Mouse (Mus musculus) limb, embryonic 11.5 days (tissue): ENCODE measurements around the gene Prickle1. TPM values are rescaled to one million over a fixed set of nuclear protein-coding genes. Genes with fewer than 3 reads are reported as not detected.

ENCODE experiments used
- ATAC-seq: fragments of 200-750 bp; cut with Nextera tagmentation; 2 replicates; pipeline ENCODE4 v1.8.0; 2017; ENCODE audit warnings: low read depth; ENCODE audit not compliant: insufficient number of reproducible peaks, low FRiP score, low TSS enrichment
- DNase-seq: peaks from one replicate; pipeline ENCODE4 v3.0.0-alpha.2; 2015; ENCODE audit warnings: low spot score
- H3K27ac ChIP-seq: fragments of 300-500 bp; sonication (generic); replicated peaks from 2 replicates; pipeline ENCODE4 v1.5.1; 2014; ENCODE audit warnings: low read depth, mild to moderate bottlenecking, low read length
- H3K27me3 ChIP-seq: fragments of 300-500 bp; sonication (generic); 2 replicates; pipeline ENCODE4 v1.6.1; 2014; ENCODE audit warnings: mild to moderate bottlenecking, low read length, mixed read lengths; ENCODE audit not compliant: control insufficient read depth, insufficient read depth
- H3K36me3 ChIP-seq: fragments of 300-500 bp; sonication (generic); 2 replicates; pipeline ENCODE4 v1.6.1; 2014; ENCODE audit warnings: mild to moderate bottlenecking, low read length, moderate library complexity, mixed read lengths; ENCODE audit not compliant: control insufficient read depth, insufficient read depth
- H3K4me1 ChIP-seq: fragments of 300-500 bp; sonication (generic); 2 replicates; pipeline ENCODE4 v1.6.1; 2014; ENCODE audit warnings: low read length, mixed read lengths; ENCODE audit not compliant: control insufficient read depth, insufficient read depth
- H3K4me2 ChIP-seq: fragments of 300-500 bp; sonication (generic); 2 replicates; pipeline ENCODE4 v1.6.1; 2014; ENCODE audit warnings: low read depth, mild to moderate bottlenecking, moderate library complexity; ENCODE audit not compliant: severe bottlenecking
- H3K4me3 ChIP-seq: fragments of 300-500 bp; sonication (generic); 2 replicates; pipeline ENCODE4 v1.5.1; 2014; ENCODE audit warnings: low read depth, low read length
- H3K9ac ChIP-seq: fragments of 300-500 bp; sonication (generic); 2 replicates; pipeline ENCODE4 v1.6.1; 2014; ENCODE audit warnings: mild to moderate bottlenecking, low read length
- H3K9me3 ChIP-seq: fragments of 300-500 bp; sonication (generic); 2 replicates; pipeline ENCODE4 v1.6.1; 2016; ENCODE audit warnings: low read length; ENCODE audit not compliant: control insufficient read depth
- WGBS: fragments of 180-500 bp; shearing (Covaris S2); extraction: QIAGEN DNeasy Blood & Tissue Kit; methylation state at CpG from one replicate; pipeline ENCODE4 v1.1.7; 2014; 5-methylcytosine and 5-hydroxymethylcytosine counted together
- polyA plus RNA-seq: library from polyadenylated mRNA; unstranded; fragments of >200 nt; fragmentation: Nextera tagmentation; extraction: Ambion mirVana; gene quantifications from 2 replicates; pipeline ENCODE4 v1.2.1, GENCODE M21; 2014

Gene Prickle1
- polyA plus RNA-seq, 1 experiment from 2014 or later = 30.0 TPM

GRCm38 (mm10) chr15:93502703-93503102 is 93.0 kb downstream of the Prickle1 start:
- Histone ChIP-seq H3K9me3 (no peaks in the 10 kb centered on the region), H3K27me3 (no peaks in the 10 kb centered on the region), H3K9ac (no peak overlapping the region), H3K4me1 (no peaks in the 10 kb centered on the region), H3K4me3 (no peak overlapping the region), H3K27ac (no peak overlapping the region), H3K4me2 (no peak overlapping the region), H3K36me3 (peaks cover 24% of the 10 kb centered on the region)
- DNase-seq (no peak), ATAC-seq (no peak)
- WGBS = 91% methylated on average over 9 of the region's 9 CpGs

DNA sequence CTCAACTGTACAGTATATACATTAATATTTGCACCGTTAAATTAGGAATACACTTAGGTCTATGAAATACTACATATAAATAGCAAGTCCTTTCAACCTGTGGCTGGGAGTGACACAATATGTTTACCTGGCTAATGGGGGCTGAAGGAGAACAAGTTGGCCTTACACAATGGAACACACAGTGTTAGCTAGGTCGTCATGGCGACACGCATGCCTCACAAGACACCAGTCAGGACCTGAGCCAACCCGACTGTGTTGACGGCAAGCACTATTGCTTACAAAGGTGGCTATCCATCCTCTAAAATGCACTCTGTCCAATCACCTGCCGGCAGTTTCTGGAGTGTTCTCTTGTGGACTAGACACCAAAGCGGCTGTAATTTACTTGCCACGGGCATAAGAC is 95.8 kb downstream of the Prickle1 start:
- WGBS = 89% methylated on average over 9 of the region's 9 CpGs
- Histone ChIP-seq H3K27me3 (no peaks in the 10 kb centered on the region), H3K4me2 (no peak overlapping the region), H3K9me3 (no peaks in the 10 kb centered on the region), H3K27ac (no peak overlapping the region), H3K4me3 (no peak overlapping the region), H3K36me3 (peaks cover 21% of the 10 kb centered on the region), H3K9ac (no peak overlapping the region), H3K4me1 (no peaks in the 10 kb centered on the region)
- ATAC-seq (no peak), DNase-seq (no peak)

- H3K36me3 ChIP-seq = no peaks in the 10 kb centered on the region; the same call in 1 of the 2 replicates
- WGBS = 80% methylated on average over 7 of the region's 7 CpGs
- no peaks in the 10 kb centered on the region for H3K4me1 ChIP-seq
- no peaks in the 10 kb centered on the region for H3K27me3 ChIP-seq
- H3K27ac ChIP-seq = no peak overlapping the region
- no peak overlapping the region for H3K9ac ChIP-seq
- no peaks in the 10 kb centered on the region for H3K9me3 ChIP-seq
- DNase-seq (no peak), ATAC-seq (no peak)
- H3K4me2 ChIP-seq = peak overlapping the region; percentile 0; the same call in 1 of the 2 replicates
- no peak overlapping the region for H3K4me3 ChIP-seq
Observed at GRCm38 (mm10) chr15:93494700-93495099, 101.0 kb downstream of the Prickle1 start.

- no peaks in the 10 kb centered on the region for H3K9me3 ChIP-seq
- ATAC-seq = no peak
- 94% methylated on average over 4 of the region's 4 CpGs for WGBS
- H3K27ac ChIP-seq = no peak overlapping the region
- H3K4me3 ChIP-seq = no peak overlapping the region
- peaks cover 3% of the 10 kb centered on the region; the same call in 1 of the 2 replicates for H3K4me1 ChIP-seq
- no peaks in the 10 kb centered on the region; the same call in 1 of the 2 replicates for H3K36me3 ChIP-seq
- H3K4me2 ChIP-seq = no peak overlapping the region
- no peak for DNase-seq
- no peaks in the 10 kb centered on the region for H3K27me3 ChIP-seq
- H3K9ac ChIP-seq = no peak overlapping the region
Observed at GRCm38 (mm10) chr15:93489597-93489996, 106.1 kb downstream of the Prickle1 start.

- no peak overlapping the region for H3K4me2 ChIP-seq
- H3K4me3 ChIP-seq = no peak overlapping the region
- WGBS = 86% methylated on average over 7 of the region's 7 CpGs
- ATAC-seq (no peak), DNase-seq (no peak)
- H3K9ac ChIP-seq = no peak overlapping the region
- no peak overlapping the region for H3K27ac ChIP-seq
- H3K27me3 ChIP-seq = no peaks in the 10 kb centered on the region
- peaks cover 3% of the 10 kb centered on the region; the same call in 1 of the 2 replicates for H3K4me1 ChIP-seq
- H3K9me3 ChIP-seq = no peaks in the 10 kb centered on the region
- H3K36me3 ChIP-seq = no peaks in the 10 kb centered on the region; the same call in 1 of the 2 replicates
Observed at GRCm38 (mm10) chr15:93486066-93486465, 109.6 kb downstream of the Prickle1 start.

DNA sequence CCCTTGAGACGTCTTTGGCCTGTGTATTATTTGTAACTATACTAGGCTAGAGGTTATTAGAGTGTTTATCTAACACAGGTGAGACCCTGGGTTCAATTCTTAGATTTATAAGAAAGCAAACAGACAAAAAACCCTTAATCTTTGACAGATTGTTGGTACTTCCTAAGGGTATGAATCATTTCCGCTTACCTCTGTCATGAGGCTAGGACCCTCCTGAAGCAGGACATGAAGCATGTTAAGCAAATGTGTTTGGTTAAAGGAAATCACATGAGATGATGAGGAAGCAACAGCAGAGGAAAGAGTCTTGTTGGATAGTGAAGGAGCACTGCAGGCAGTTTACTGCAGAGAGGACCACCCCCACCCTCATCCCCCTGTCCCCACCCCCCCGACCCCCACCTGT is 110.4 kb downstream of the Prickle1 start:
- H3K36me3 ChIP-seq = no peaks in the 10 kb centered on the region; the same call in 1 of the 2 replicates
- H3K27me3 ChIP-seq = no peaks in the 10 kb centered on the region
- H3K27ac ChIP-seq = no peak overlapping the region
- no peaks in the 10 kb centered on the region for H3K9me3 ChIP-seq
- peaks cover 3% of the 10 kb centered on the region; the same call in 1 of the 2 replicates for H3K4me1 ChIP-seq
- no peak overlapping the region for H3K9ac ChIP-seq
- WGBS = 85% methylated on average over 3 of the region's 3 CpGs
- DNase-seq (no peak), ATAC-seq (no peak)
- H3K4me2 ChIP-seq = no peak overlapping the region
- H3K4me3 ChIP-seq = no peak overlapping the region

DNA sequence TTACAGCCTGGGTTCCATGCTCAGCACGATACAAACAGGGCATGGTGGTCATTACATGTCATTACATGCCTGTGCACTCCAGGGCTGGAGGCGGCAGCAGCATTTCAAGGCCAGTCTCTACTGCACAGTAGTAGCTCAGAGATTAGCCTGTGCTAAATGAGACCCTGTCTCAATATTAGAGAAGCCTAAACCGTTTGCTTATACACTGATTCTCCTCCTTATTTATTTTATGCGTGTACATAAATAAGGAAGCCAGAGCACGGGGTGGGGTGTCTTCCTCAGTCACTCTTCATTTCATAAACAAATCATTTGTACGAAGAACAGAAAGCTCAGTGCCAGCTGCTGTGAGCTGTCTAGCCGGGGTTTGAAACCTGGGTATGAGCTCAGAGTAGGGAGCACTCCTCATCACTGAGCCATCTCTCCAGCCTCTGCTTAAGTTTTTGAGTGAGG is 111.4 kb downstream of the Prickle1 start:
- WGBS = 78% methylated on average over 7 of the region's 7 CpGs
- Histone ChIP-seq H3K4me1 (peaks cover 3% of the 10 kb centered on the region; the same call in 1 of the 2 replicates), H3K4me2 (no peak overlapping the region), H3K9me3 (no peaks in the 10 kb centered on the region), H3K4me3 (no peak overlapping the region), H3K27ac (no peak overlapping the region), H3K9ac (no peak overlapping the region), H3K36me3 (no peaks in the 10 kb centered on the region), H3K27me3 (no peaks in the 10 kb centered on the region)
- ATAC-seq = no peak
- no peak for DNase-seq

GRCm38 (mm10) chr15:93481112-93481511 is 114.6 kb downstream of the Prickle1 start:
- no peak overlapping the region for H3K4me3 ChIP-seq
- no peak overlapping the region for H3K27ac ChIP-seq
- ATAC-seq (no peak), DNase-seq (no peak)
- H3K4me1 ChIP-seq = peaks cover 4% of the 10 kb centered on the region
- H3K4me2 ChIP-seq = no peak overlapping the region
- WGBS = 95% methylated on average over 10 of the region's 10 CpGs
- no peaks in the 10 kb centered on the region for H3K27me3 ChIP-seq
- H3K9me3 ChIP-seq = no peaks in the 10 kb centered on the region
- no peaks in the 10 kb centered on the region for H3K36me3 ChIP-seq
- no peak overlapping the region for H3K9ac ChIP-seq

- Histone ChIP-seq H3K27me3 (no peaks in the 10 kb centered on the region), H3K4me3 (no peak overlapping the region), H3K36me3 (no peaks in the 10 kb centered on the region), H3K9me3 (no peaks in the 10 kb centered on the region), H3K27ac (no peak overlapping the region), H3K4me1 (peaks cover 14% of the 10 kb centered on the region), H3K4me2 (no peak overlapping the region), H3K9ac (no peak overlapping the region)
- whole genome bisulfite sequencing = 76% methylated on average over 4 of the region's 4 CpGs
- DNase-seq = no peak
- ATAC-seq = no peak
Observed at GRCm38 (mm10) chr15:93479445-93479844, 116.2 kb downstream of the Prickle1 start.
